In the genomic region with DNA sequence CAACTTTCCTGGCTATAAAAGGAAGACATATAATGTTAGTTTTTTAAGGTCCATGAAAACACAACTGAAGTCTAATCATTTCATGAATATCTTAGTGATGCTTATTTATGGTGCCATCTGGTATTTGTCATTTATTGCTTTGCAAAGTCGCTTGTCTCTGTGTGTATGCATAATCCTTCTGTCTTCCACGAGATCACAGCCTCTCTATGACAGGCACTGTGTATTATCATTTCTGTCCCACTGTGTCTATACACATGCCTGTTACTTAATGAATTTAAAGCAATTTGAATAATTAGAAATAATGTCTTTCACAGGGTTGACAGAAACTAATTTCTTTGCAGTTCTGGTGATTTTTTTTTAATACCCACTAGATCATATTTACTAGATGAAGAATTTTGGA, we compare ENCODE assay signal across 25 mouse cellular contexts.
"Had no signal": no experiment of that assay in that cellular context is flagged by ENCODE, and none has a peak within 500 bp of the region (broad histone marks: within the 10 kb centered on the region; RNA-seq: fewer than 3 reads in every experiment).

No protein-coding gene starts in this region.

- H3K4me1 ChIP-seq: heart, embryonic 10.5 days; heart, embryonic 12.5 days; hindbrain, embryonic 10.5 days; hindbrain, embryonic 12.5 days; intestine, embryonic 15.5 days; limb, embryonic 10.5 days; limb, embryonic 12.5 days had no signal

- H3K4me3 ChIP-seq: gastrocnemius, adult 2 months; heart, embryonic 10.5 days; heart, embryonic 12.5 days; hindbrain, embryonic 10.5 days; hindbrain, embryonic 12.5 days; intestine, embryonic 15.5 days; layer of hippocampus, adult 2 months; left cerebral cortex, adult 2 months; limb, embryonic 10.5 days; limb, embryonic 12.5 days had no signal

- H3K9me3 ChIP-seq: heart, embryonic 10.5 days; heart, embryonic 12.5 days; hindbrain, embryonic 10.5 days; hindbrain, embryonic 12.5 days; intestine, embryonic 15.5 days; limb, embryonic 10.5 days; limb, embryonic 12.5 days had no signal

- H3K27ac ChIP-seq: gastrocnemius, adult 2 months; heart, embryonic 10.5 days; hindbrain, embryonic 10.5 days; hindbrain, embryonic 12.5 days; hindbrain, embryonic 14.5 days; intestine, embryonic 15.5 days; layer of hippocampus, adult 2 months; left cerebral cortex, adult 2 months; limb, embryonic 10.5 days; limb, embryonic 12.5 days had no signal

- H3K27me3 ChIP-seq: heart, embryonic 12.5 days; hindbrain, embryonic 12.5 days; intestine, embryonic 15.5 days; limb, embryonic 12.5 days had no signal

- ATAC-seq: hindbrain, embryonic 16.5 days; inflammation-experienced regulatory T-cells, adult 6 months; intestine, embryonic 15.5 days; intestine, postnatal 0 days had no signal

- H3K4me2 ChIP-seq: heart, embryonic 12.5 days; hindbrain, embryonic 12.5 days; hindbrain, embryonic 14.5 days; intestine, embryonic 15.5 days; limb, embryonic 12.5 days had no signal

- H3K36me3 ChIP-seq: hindbrain, embryonic 12.5 days; intestine, embryonic 15.5 days; limb, embryonic 10.5 days; limb, embryonic 12.5 days had no signal

- H3K9ac ChIP-seq: heart, embryonic 12.5 days; hindbrain, embryonic 12.5 days; hindbrain, embryonic 14.5 days; intestine, embryonic 15.5 days; limb, embryonic 12.5 days had no signal

- DNase-seq: gastrocnemius, adult 2 months; gastrocnemius, postnatal 10 days; gastrocnemius, postnatal 25 days; heart, adult 18-20 months; heart, postnatal 10 days; heart, postnatal 4 days; kidney, adult 18-20 months; kidney, adult 8-10 months; kidney, postnatal 10 days; kidney, postnatal 25 days; kidney, postnatal 4 days; liver had no signal
